Mouse (Mus musculus): ENCODE measurements around the gene Dot1l. TPM values are rescaled to one million over a fixed set of nuclear protein-coding genes. Genes with fewer than 3 reads are reported as not detected.

Gene Dot1l
- polyA plus RNA-seq (2014; fragmentation: Nextera tagmentation; extraction: Ambion mirVana), result 21.1 and 22.7 TPM in 2 replicates

DNA sequence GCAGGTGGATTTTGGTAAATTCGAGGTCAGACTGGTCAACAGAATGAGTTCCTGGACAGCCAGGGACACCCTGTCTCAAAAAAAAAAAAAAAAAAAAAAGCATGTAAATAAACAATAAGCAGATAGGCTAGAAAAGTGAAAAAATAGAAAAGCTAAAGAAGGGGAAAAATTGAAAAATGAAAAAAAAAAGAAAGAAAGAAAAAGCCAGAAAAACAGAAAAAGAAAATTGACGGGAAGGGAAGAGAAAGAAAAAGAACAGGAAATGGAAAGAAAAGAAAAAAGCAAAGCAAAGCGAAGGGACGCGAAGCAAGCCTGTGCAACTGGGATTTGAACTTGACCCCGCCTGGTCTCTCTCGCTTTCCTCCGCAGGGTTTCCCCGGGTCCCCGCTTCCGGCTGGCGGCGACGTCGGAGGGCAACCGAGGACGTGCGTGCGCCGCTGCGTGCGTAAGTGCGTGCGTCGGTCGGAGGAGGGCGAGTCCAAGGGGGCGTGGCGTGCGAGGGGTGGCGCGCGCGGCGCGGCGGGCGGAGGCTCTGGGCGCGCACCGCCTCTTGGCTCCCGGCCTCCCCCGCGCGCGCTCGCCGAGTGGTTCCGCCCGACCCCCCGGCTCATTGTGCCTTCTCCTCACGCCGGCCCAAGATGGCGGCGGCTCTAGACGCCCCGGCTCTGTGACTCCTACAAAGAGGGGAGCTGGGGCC, at the start of gene Dot1l:
TSS of gene Dot1l (plus strand) at position 613 of the 697 bp plus-strand sequence.
- H3K4me1 ChIP-seq (replicated peaks; ENCODE audit: control insufficient read depth, insufficient read depth, low read length), result peaks cover 24% of the 10 kb centered on the region
- H3K27me3 ChIP-seq (replicated peaks; ENCODE audit: control insufficient read depth, insufficient read depth, low read length), result no peaks in the 10 kb centered on the region
- H3K4me2 ChIP-seq (ENCODE audit: low read length), result peak within 1 kb of the TSS; percentile 100
- ATAC-seq (replicated peaks; ENCODE audit: low FRiP score, low TSS enrichment, low read depth), result peak; percentile 87
- H3K27ac ChIP-seq (ENCODE audit: low read depth), result peak within 1 kb of the TSS; percentile 74
- H3K36me3 ChIP-seq (ENCODE audit: control insufficient read depth, insufficient read depth, low read length), result no peaks in the 10 kb centered on the region
- no peaks in the 10 kb centered on the region for H3K9me3 ChIP-seq (ENCODE audit: control insufficient read depth, low read length)
- H3K9ac ChIP-seq (ENCODE audit: low read length), result peak within 1 kb of the TSS; percentile 95
- peak; percentile 99 for DNase-seq (ENCODE audit: low spot score)
- peak within 1 kb of the TSS; percentile 93 for H3K4me3 ChIP-seq (ENCODE audit: low read depth, low read length)
- WGBS, result 1% methylated on average over 35 of the region's 57 CpGs

DNA sequence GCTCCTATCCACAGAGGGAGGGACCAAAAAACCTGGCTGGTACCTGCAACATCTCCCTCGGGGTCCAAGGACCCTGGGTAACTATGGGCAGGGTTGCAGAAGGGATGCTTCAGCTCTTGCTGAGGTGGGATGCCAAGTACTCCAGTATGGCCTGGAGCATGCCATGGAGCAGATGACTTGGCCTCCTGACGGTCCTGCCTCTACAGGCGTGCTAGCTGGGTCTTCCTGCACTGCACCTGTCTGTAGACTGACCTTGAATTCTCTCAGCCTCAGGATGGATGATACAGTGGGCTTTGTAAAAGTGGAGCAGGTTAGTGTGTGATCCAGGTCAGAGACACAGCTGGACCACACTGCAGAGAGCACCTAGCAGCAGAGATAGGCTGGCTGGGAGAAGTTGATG, 49.5 kb upstream of the Dot1l start:
- Histone ChIP-seq H3K9ac (ENCODE audit: low read length) (no peak overlapping the region), H3K36me3 (ENCODE audit: control insufficient read depth, insufficient read depth, low read length) (peaks cover 51% of the 10 kb centered on the region), H3K4me3 (ENCODE audit: low read depth, low read length) (no peak overlapping the region), H3K4me2 (ENCODE audit: low read length) (no peak overlapping the region), H3K9me3 (ENCODE audit: control insufficient read depth, low read length) (no peaks in the 10 kb centered on the region), H3K4me1 (replicated peaks; ENCODE audit: control insufficient read depth, insufficient read depth, low read length) (peaks cover 18% of the 10 kb centered on the region), H3K27ac (ENCODE audit: low read depth) (no peak overlapping the region), H3K27me3 (replicated peaks; ENCODE audit: control insufficient read depth, insufficient read depth, low read length) (no peaks in the 10 kb centered on the region)
- no peak for DNase-seq (ENCODE audit: low spot score)
- 82% methylated on average over 3 of the region's 3 CpGs for WGBS
- no peak for ATAC-seq (replicated peaks; ENCODE audit: low FRiP score, low TSS enrichment, low read depth)

DNA sequence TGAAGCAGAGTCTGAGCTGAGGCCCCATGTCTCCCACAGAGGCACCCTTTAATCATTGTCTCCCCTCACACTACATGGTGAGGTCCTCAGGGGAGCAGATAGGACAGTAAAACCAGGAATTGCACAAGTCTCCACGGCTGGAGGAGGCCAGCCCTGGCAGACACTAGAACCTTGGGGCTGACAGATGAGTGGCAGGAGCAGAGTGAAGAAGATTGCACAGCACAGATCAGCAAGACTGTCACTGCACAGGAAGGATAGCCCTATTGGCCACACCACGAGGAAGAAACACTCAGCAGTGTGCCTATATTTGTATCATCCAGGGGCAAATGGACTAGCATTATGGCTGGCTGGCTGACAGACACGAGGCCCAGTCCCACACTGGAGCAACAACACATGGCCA, 44.2 kb upstream of the Dot1l start:
- Histone ChIP-seq H3K9me3 (ENCODE audit: control insufficient read depth, low read length) (no peaks in the 10 kb centered on the region), H3K36me3 (ENCODE audit: control insufficient read depth, insufficient read depth, low read length) (peaks cover 98% of the 10 kb centered on the region), H3K4me1 (replicated peaks; ENCODE audit: control insufficient read depth, insufficient read depth, low read length) (no peaks in the 10 kb centered on the region), H3K4me3 (ENCODE audit: low read depth, low read length) (no peak overlapping the region), H3K27me3 (replicated peaks; ENCODE audit: control insufficient read depth, insufficient read depth, low read length) (no peaks in the 10 kb centered on the region), H3K9ac (ENCODE audit: low read length) (no peak overlapping the region), H3K4me2 (ENCODE audit: low read length) (no peak overlapping the region), H3K27ac (ENCODE audit: low read depth) (no peak overlapping the region)
- WGBS, result 89% methylated on average over 3 of the region's 3 CpGs
- DNase-seq (ENCODE audit: low spot score), result no peak
- no peak for ATAC-seq (replicated peaks; ENCODE audit: low FRiP score, low TSS enrichment, low read depth)

DNA sequence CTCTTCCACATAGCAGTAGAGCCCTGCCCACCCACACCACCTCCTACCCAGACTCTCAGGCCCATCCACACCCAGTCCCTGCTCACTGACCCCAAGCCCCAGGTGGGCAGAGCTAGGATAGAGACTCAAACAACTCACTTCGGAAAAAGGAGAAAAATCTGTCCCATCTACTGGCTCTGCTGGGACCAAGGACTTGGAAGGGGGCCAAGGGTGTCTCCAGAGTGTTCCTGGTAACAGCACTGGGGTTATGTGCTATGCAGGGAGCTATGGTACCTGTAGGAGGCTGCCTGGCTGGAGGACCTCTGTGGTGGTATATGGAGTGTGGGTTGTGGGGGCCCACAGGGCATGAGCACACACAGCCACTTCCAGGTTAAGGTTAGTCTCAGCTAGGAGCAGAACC, 37.7 kb upstream of the Dot1l start:
- no peak overlapping the region for H3K9ac ChIP-seq (ENCODE audit: low read length)
- H3K27ac ChIP-seq (ENCODE audit: low read depth), result no peak overlapping the region
- 88% methylated on average over 1 of the region's 1 CpGs for WGBS
- no peaks in the 10 kb centered on the region for H3K4me1 ChIP-seq (replicated peaks; ENCODE audit: control insufficient read depth, insufficient read depth, low read length)
- DNase-seq (ENCODE audit: low spot score), result no peak
- H3K4me3 ChIP-seq (ENCODE audit: low read depth, low read length), result no peak overlapping the region
- no peak for ATAC-seq (replicated peaks; ENCODE audit: low FRiP score, low TSS enrichment, low read depth)
- peaks cover 99% of the 10 kb centered on the region for H3K36me3 ChIP-seq (ENCODE audit: control insufficient read depth, insufficient read depth, low read length)
- H3K27me3 ChIP-seq (replicated peaks; ENCODE audit: control insufficient read depth, insufficient read depth, low read length), result no peaks in the 10 kb centered on the region
- no peak overlapping the region for H3K4me2 ChIP-seq (ENCODE audit: low read length)
- no peaks in the 10 kb centered on the region for H3K9me3 ChIP-seq (ENCODE audit: control insufficient read depth, low read length)

DNA sequence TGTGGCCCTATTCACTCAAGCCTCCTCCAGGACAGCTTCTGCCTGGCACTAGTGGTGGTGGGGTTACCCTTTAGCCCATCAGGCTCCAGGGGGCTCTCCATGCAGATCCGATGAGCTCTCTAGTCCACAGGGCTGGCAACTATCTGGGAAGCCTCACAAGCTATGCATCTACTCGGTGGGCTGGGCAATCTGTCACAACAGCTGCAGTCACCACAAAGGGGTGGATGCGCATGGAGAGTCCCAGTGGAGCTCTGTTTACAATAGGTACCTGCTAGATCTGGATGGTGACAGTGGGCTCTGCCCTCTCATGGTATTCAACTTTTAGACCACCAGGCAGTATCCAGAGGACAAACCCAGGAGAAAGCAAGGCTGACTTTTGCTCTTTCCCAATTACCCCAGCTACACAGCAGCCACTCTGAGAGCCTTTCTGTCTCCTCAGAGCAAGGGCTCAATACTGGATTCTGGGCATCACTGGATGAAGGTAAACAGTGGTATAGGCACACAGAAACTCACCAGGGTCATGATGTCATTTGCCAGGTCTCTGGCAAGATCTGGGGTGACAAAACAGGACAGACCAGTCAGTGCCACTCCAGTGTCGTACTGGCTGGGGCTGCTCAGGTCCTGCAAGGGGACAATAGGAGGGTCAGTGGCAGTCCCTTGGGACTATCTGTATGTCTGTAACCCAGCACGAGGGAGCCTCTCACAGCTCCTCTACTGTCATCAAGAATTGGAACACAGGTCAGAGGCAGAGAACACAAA, 27.5 kb upstream of the Dot1l start:
- Histone ChIP-seq H3K4me2 (ENCODE audit: low read length) (no peak overlapping the region), H3K27me3 (replicated peaks; ENCODE audit: control insufficient read depth, insufficient read depth, low read length) (no peaks in the 10 kb centered on the region), H3K9me3 (ENCODE audit: control insufficient read depth, low read length) (no peaks in the 10 kb centered on the region), H3K27ac (ENCODE audit: low read depth) (no peak overlapping the region), H3K9ac (ENCODE audit: low read length) (no peak overlapping the region), H3K4me3 (ENCODE audit: low read depth, low read length) (no peak overlapping the region), H3K4me1 (replicated peaks; ENCODE audit: control insufficient read depth, insufficient read depth, low read length) (no peaks in the 10 kb centered on the region), H3K36me3 (ENCODE audit: control insufficient read depth, insufficient read depth, low read length) (peaks cover 97% of the 10 kb centered on the region)
- ATAC-seq (replicated peaks; ENCODE audit: low FRiP score, low TSS enrichment, low read depth), result no peak
- WGBS, result 83% methylated on average over 5 of the region's 5 CpGs
- no peak for DNase-seq (ENCODE audit: low spot score)

DNA sequence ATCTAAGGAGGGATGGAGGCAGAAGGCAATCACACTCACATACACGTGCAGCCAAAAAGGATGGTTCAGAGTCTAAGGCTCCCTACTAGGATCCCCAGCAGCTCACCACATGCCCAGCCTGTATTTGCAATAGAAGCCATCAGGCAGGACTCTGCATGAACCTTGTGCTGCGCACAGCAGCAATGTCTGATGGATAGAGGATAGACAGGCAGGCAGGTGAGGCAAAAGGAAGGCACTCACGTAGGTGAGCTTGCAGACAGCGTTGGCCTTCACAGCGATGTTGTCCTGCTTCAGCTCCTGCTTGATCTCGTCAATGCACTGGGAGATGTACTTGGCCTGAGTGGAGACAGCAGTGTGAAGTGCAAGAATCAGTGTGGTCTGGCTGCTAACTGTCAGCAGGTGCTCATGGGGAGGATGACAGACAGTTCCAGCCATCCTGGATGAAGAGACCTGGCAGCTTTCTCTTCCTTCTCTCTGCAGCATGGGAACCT, 22.4 kb upstream of the Dot1l start:
- DNase-seq (ENCODE audit: low spot score) (no peak), ATAC-seq (replicated peaks; ENCODE audit: low FRiP score, low TSS enrichment, low read depth) (no peak)
- no peaks in the 10 kb centered on the region for H3K27me3 ChIP-seq (replicated peaks; ENCODE audit: control insufficient read depth, insufficient read depth, low read length)
- no peak overlapping the region for H3K4me3 ChIP-seq (ENCODE audit: low read depth, low read length)
- no peaks in the 10 kb centered on the region for H3K9me3 ChIP-seq (ENCODE audit: control insufficient read depth, low read length)
- no peak overlapping the region for H3K4me2 ChIP-seq (ENCODE audit: low read length)
- peaks cover 75% of the 10 kb centered on the region for H3K36me3 ChIP-seq (ENCODE audit: control insufficient read depth, insufficient read depth, low read length)
- no peak overlapping the region for H3K27ac ChIP-seq (ENCODE audit: low read depth)
- WGBS, result 96% methylated on average over 6 of the region's 6 CpGs
- no peak overlapping the region for H3K9ac ChIP-seq (ENCODE audit: low read length)
- no peaks in the 10 kb centered on the region for H3K4me1 ChIP-seq (replicated peaks; ENCODE audit: control insufficient read depth, insufficient read depth, low read length)

DNA sequence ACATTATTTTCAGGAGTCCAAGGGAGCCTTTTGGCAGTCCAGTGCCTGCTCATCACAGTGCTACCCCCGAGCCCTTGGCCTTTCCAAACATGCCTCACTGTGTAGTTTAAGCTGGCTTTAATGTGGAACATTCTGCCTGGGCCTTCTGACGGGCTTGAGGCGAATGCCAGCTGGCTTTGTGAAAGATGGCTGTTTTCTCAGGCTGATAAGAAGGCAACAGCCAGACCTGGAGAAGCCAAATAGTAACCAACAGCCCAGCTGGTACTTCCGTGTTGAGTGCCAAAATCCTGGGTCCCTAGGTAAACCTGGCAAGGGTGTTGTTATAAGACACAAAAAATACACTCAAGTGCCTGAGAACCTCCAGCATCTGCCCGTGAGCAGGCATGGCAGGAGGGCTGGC, 18.3 kb upstream of the Dot1l start:
- ATAC-seq (replicated peaks; ENCODE audit: low FRiP score, low TSS enrichment, low read depth) (no peak), DNase-seq (ENCODE audit: low spot score) (no peak)
- H3K36me3 ChIP-seq (ENCODE audit: control insufficient read depth, insufficient read depth, low read length), result peaks cover 35% of the 10 kb centered on the region
- peaks cover 14% of the 10 kb centered on the region for H3K4me1 ChIP-seq (replicated peaks; ENCODE audit: control insufficient read depth, insufficient read depth, low read length)
- no peaks in the 10 kb centered on the region for H3K27me3 ChIP-seq (replicated peaks; ENCODE audit: control insufficient read depth, insufficient read depth, low read length)
- H3K27ac ChIP-seq (ENCODE audit: low read depth), result no peak overlapping the region
- H3K9ac ChIP-seq (ENCODE audit: low read length), result no peak overlapping the region
- no peak overlapping the region for H3K4me2 ChIP-seq (ENCODE audit: low read length)
- no peak overlapping the region for H3K4me3 ChIP-seq (ENCODE audit: low read depth, low read length)
- WGBS, result 74% methylated on average over 5 of the region's 5 CpGs
- no peaks in the 10 kb centered on the region for H3K9me3 ChIP-seq (ENCODE audit: control insufficient read depth, low read length)

DNA sequence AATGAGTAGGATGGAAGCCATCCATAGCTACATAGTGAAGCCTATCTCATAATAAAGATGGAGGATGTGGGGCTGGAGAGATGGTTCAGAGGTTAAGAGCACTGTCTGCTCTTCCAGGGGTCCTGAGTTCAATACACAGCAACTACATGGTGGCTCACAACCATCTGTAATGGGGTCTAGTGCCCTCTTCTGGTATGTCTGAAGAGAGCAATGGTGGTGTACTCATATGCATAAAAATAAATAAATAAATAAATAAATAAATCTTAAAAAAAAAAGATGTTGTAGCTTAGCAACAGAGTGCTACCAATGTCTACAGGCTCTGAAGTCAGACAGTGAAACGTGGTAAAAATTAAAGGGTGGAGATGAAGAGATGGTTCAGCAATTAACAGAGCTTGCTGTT, 16.3 kb upstream of the Dot1l start:
- WGBS, result 71% methylated on average over 1 of the region's 1 CpGs
- Histone ChIP-seq H3K4me2 (ENCODE audit: low read length) (no peak overlapping the region), H3K27me3 (replicated peaks; ENCODE audit: control insufficient read depth, insufficient read depth, low read length) (no peaks in the 10 kb centered on the region), H3K4me3 (ENCODE audit: low read depth, low read length) (no peak overlapping the region), H3K27ac (ENCODE audit: low read depth) (no peak overlapping the region), H3K9ac (ENCODE audit: low read length) (no peak overlapping the region), H3K4me1 (replicated peaks; ENCODE audit: control insufficient read depth, insufficient read depth, low read length) (peaks cover 18% of the 10 kb centered on the region), H3K9me3 (ENCODE audit: control insufficient read depth, low read length) (no peaks in the 10 kb centered on the region), H3K36me3 (ENCODE audit: control insufficient read depth, insufficient read depth, low read length) (peaks cover 16% of the 10 kb centered on the region)
- DNase-seq (ENCODE audit: low spot score) (no peak), ATAC-seq (replicated peaks; ENCODE audit: low FRiP score, low TSS enrichment, low read depth) (no peak)
